Mouse (Mus musculus) stomach, embryonic 16.5 days (tissue): Measurements from ENCODE around the gene Nrg3. TPM values are rescaled to one million over a fixed set of nuclear protein-coding genes. Genes with fewer than 3 reads are reported as not detected.
A peak's percentile ranks its signal among the peaks of the same experiment; 100 is the strongest.

Source experiments
- ATAC-seq: fragments of 200-750 bp; cut with Nextera tagmentation; 2 replicates; pipeline ENCODE4 v1.8.0; 2017; ENCODE audit warnings: moderate number of reproducible peaks, moderate TSS enrichment; ENCODE audit not compliant: insufficient read depth, low FRiP score
- H3K27ac ChIP-seq: fragments of 300-500 bp; sonication (generic); 2 replicates; pipeline ENCODE4 v1.5.1; 2014; ENCODE audit warnings: low read length
- H3K27me3 ChIP-seq: fragments of 300-500 bp; sonication (generic); 2 replicates; pipeline ENCODE4 v1.6.1; 2014; ENCODE audit warnings: low read length, control low read depth, mixed read lengths; ENCODE audit not compliant: control insufficient read depth, insufficient read depth
- H3K36me3 ChIP-seq: fragments of 300-500 bp; sonication (generic); 2 replicates; pipeline ENCODE4 v1.6.1; 2014; ENCODE audit warnings: low read length; ENCODE audit not compliant: control insufficient read depth, insufficient read depth
- H3K4me1 ChIP-seq: fragments of 300-500 bp; sonication (generic); 2 replicates; pipeline ENCODE4 v1.6.1; 2014; ENCODE audit warnings: low read length, control low read depth, mixed read lengths; ENCODE audit not compliant: control insufficient read depth, insufficient read depth
- H3K4me2 ChIP-seq: fragments of 300-500 bp; sonication (generic); 2 replicates; pipeline ENCODE4 v1.6.1; 2014; ENCODE audit warnings: low read depth, low read length, mixed read lengths
- H3K4me3 ChIP-seq: fragments of 300-500 bp; sonication (generic); replicated peaks from 2 replicates; pipeline ENCODE4 v1.5.1; 2014; ENCODE audit warnings: mild to moderate bottlenecking, low read length
- H3K9ac ChIP-seq: fragments of 300-500 bp; sonication (generic); 2 replicates; pipeline ENCODE4 v1.6.1; 2014; ENCODE audit warnings: low read length
- H3K9me3 ChIP-seq: fragments of 300-500 bp; sonication (generic); replicated peaks from 2 replicates; pipeline ENCODE4 v1.6.1; 2016; ENCODE audit warnings: low read length, control low read depth; ENCODE audit not compliant: control insufficient read depth
- WGBS: fragments of 180-500 bp; shearing (Covaris S2); extraction: QIAGEN DNeasy Blood & Tissue Kit; methylation state at CpG from one replicate; pipeline ENCODE4 v1.1.7; 2014; 5-methylcytosine and 5-hydroxymethylcytosine counted together
- polyA plus RNA-seq: library from polyadenylated mRNA; unstranded; fragments of >200 nt; fragmentation: Nextera tagmentation; extraction: Ambion mirVana; gene quantifications from 2 replicates; pipeline ENCODE4 v1.2.1, GENCODE M21; 2015

Gene Nrg3
- polyA plus RNA-seq, 1 experiment from 2014 or later: 0.49 TPM

- 70% methylated on average over 9 of the region's 9 CpGs for WGBS
- Histone ChIP-seq H3K9ac (no peak overlapping the region), H3K4me2 (no peak overlapping the region), H3K36me3 (no peaks in the 10 kb centered on the region), H3K27me3 (no peaks in the 10 kb centered on the region), H3K27ac (no peak overlapping the region), H3K4me3 (no peak overlapping the region), H3K9me3 (no peaks in the 10 kb centered on the region), H3K4me1 (no peaks in the 10 kb centered on the region)
- no peak for ATAC-seq
Observed at GRCm38 (mm10) chr14:39413270-39413669, 59.6 kb downstream of the Nrg3 start.

- H3K27ac ChIP-seq: no peak overlapping the region
- H3K4me3 ChIP-seq: no peak overlapping the region
- H3K27me3 ChIP-seq: no peaks in the 10 kb centered on the region
- H3K4me2 ChIP-seq: no peak overlapping the region
- no peaks in the 10 kb centered on the region for H3K4me1 ChIP-seq
- no peaks in the 10 kb centered on the region for H3K9me3 ChIP-seq
- no peaks in the 10 kb centered on the region for H3K36me3 ChIP-seq
- no peak for ATAC-seq
- no peak overlapping the region for H3K9ac ChIP-seq
Observed at GRCm38 (mm10) chr14:39386845-39387244, 86.0 kb downstream of the Nrg3 start.

GRCm38 (mm10) chr14:39381321-39381720 lies 91.6 kb downstream of the Nrg3 start:
- Histone ChIP-seq H3K4me1 (no peaks in the 10 kb centered on the region), H3K4me3 (no peak overlapping the region), H3K27ac (no peak overlapping the region), H3K9me3 (no peaks in the 10 kb centered on the region), H3K27me3 (no peaks in the 10 kb centered on the region), H3K9ac (no peak overlapping the region), H3K36me3 (no peaks in the 10 kb centered on the region), H3K4me2 (no peak overlapping the region)
- ATAC-seq: no peak

- no peak overlapping the region for H3K4me2 ChIP-seq
- H3K27ac ChIP-seq: no peak overlapping the region
- H3K9ac ChIP-seq: no peak overlapping the region
- ATAC-seq: no peak
- H3K9me3 ChIP-seq: no peaks in the 10 kb centered on the region
- H3K27me3 ChIP-seq: no peaks in the 10 kb centered on the region
- WGBS: 76% methylated on average over 1 of the region's 1 CpGs
- H3K4me3 ChIP-seq: no peak overlapping the region
- H3K4me1 ChIP-seq: no peaks in the 10 kb centered on the region
- no peaks in the 10 kb centered on the region for H3K36me3 ChIP-seq
Observed at GRCm38 (mm10) chr14:39373220-39373619, 99.7 kb downstream of the Nrg3 start.

GRCm38 (mm10) chr14:39356251-39356650 lies 116.6 kb downstream of the Nrg3 start:
- 87% methylated on average over 2 of the region's 2 CpGs for whole genome bisulfite sequencing
- Histone ChIP-seq H3K36me3 (no peaks in the 10 kb centered on the region), H3K9me3 (no peaks in the 10 kb centered on the region), H3K27ac (no peak overlapping the region), H3K27me3 (no peaks in the 10 kb centered on the region), H3K4me3 (no peak overlapping the region), H3K4me2 (no peak overlapping the region), H3K9ac (no peak overlapping the region), H3K4me1 (no peaks in the 10 kb centered on the region)
- ATAC-seq: no peak

GRCm38 (mm10) chr14:39351979-39352737 lies 120.7 kb downstream of the Nrg3 start:
- ATAC-seq: no peak
- WGBS: 66% methylated on average over 4 of the region's 4 CpGs

GRCm38 (mm10) chr14:39317424-39318110 lies 155.3 kb downstream of the Nrg3 start:
- peak; percentile 21; the same call in 1 of the 2 replicates for ATAC-seq
- Histone ChIP-seq H3K27me3 (no peaks in the 10 kb centered on the region), H3K4me1 (no peaks in the 10 kb centered on the region), H3K27ac (no peak overlapping the region), H3K36me3 (no peaks in the 10 kb centered on the region), H3K4me3 (no peak overlapping the region), H3K4me2 (no peak overlapping the region), H3K9ac (no peak overlapping the region), H3K9me3 (no peaks in the 10 kb centered on the region)
- WGBS: 60% methylated on average over 4 of the region's 4 CpGs

More at GRCm38 (mm10) chr14:39351979-39352737, 120.7 kb downstream of the Nrg3 start:
- no peak overlapping the region for H3K4me2 ChIP-seq
- no peaks in the 10 kb centered on the region for H3K36me3 ChIP-seq
- no peaks in the 10 kb centered on the region for H3K9me3 ChIP-seq
- no peaks in the 10 kb centered on the region for H3K4me1 ChIP-seq
- no peak overlapping the region for H3K9ac ChIP-seq
- H3K27ac ChIP-seq: no peak overlapping the region
- no peak overlapping the region for H3K4me3 ChIP-seq
- no peaks in the 10 kb centered on the region for H3K27me3 ChIP-seq

GRCm38 (mm10) chr14:39314111-39314510 lies 158.8 kb downstream of the Nrg3 start:
- H3K4me1 ChIP-seq: no peaks in the 10 kb centered on the region
- ATAC-seq: no peak
- H3K4me2 ChIP-seq: no peak overlapping the region
- no peak overlapping the region for H3K27ac ChIP-seq
- H3K27me3 ChIP-seq: no peaks in the 10 kb centered on the region
- H3K9ac ChIP-seq: no peak overlapping the region
- no peak overlapping the region for H3K4me3 ChIP-seq
- H3K36me3 ChIP-seq: no peaks in the 10 kb centered on the region
- no peaks in the 10 kb centered on the region for H3K9me3 ChIP-seq

GRCm38 (mm10) chr14:39265121-39265520 lies 207.8 kb downstream of the Nrg3 start:
- H3K4me1 ChIP-seq: no peaks in the 10 kb centered on the region
- H3K4me2 ChIP-seq: no peak overlapping the region
- H3K27me3 ChIP-seq: no peaks in the 10 kb centered on the region
- H3K27ac ChIP-seq: no peak overlapping the region
- H3K9me3 ChIP-seq: no peaks in the 10 kb centered on the region
- H3K36me3 ChIP-seq: no peaks in the 10 kb centered on the region
- H3K4me3 ChIP-seq: no peak overlapping the region
- no peak for ATAC-seq
- H3K9ac ChIP-seq: no peak overlapping the region
- WGBS: 86% methylated on average over 1 of the region's 1 CpGs
